Mouse (Mus musculus): Measurements from ENCODE around the gene Arap2.

DNA sequence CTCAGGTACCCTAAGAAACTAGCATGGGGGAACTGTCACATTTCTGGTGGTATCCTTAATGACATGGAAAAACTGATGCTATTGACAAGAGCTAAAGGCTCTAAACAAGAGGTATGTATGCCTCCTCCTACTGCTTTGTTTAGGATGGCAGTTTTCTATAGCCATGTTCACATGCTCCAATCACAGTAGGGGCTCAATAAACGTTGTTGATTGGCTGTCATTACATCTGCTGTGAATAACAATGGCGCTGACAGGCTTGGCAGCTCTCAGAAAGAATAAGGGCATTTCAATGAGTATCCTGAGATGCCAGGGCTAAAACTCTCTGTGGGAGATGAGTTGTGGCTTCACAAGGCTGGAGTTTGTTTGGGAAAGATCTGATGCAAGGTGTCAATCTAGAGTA is 183.3 kb downstream of the Arap2 start:
- TF ChIP-seq CTCF (IDR thresholded peaks at IDR 0.05; ENCODE audit: low read depth) (no peak), EP300 (IDR thresholded peaks at IDR 0.05; ENCODE audit: low read depth) (no peak)
